Mouse (Mus musculus): ENCODE results near the gene Srcap. TPM values are rescaled to one million over a fixed set of nuclear protein-coding genes. Genes with fewer than 3 reads are reported as not detected.

The Srcap gene
- total and polyA plus RNA-seq, 3 experiments: 14.8 to 107 (median 48.5) TPM

DNA sequence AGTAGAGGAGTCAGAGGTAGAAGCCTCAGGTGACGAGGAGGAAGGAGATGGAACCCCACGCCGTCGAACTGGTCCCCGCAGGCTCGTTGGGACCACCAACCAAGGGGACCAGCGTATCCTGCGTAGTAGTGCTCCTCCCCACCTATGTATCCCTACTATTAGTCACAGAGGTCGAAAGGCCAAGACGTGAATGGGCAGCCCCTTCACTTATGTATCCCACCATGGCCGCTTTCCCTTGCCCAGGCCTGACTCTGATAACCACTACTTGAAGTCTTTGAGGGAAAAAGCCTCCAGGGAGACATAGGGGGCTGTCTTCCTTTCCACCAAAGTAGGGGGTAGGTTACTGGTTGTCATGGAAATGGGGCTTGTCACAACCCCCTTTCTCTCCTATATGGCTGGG is 48.8 kb downstream of the Srcap start:
- DNase-seq (ENCODE audit: low spot score) (no peak), ATAC-seq (ENCODE audit: extremely low read depth, insufficient number of reproducible peaks, low FRiP score, poor library complexity, severe bottlenecking) (no peak)
- Histone ChIP-seq H3K27me3 (ENCODE audit: insufficient read depth, low read length) (no peaks in the 10 kb centered on the region), H3K9me3 (replicated peaks) (no peaks in the 10 kb centered on the region), H3K4me1 (ENCODE audit: insufficient read depth, low read depth, low read length) (no peaks in the 10 kb centered on the region), H3K36me3 (replicated peaks) (peaks cover 88% of the 10 kb centered on the region), H3K4me3 (ENCODE audit: low read depth, low read length) (no peak overlapping the region)
- TF ChIP-seq GATA2 (IDR thresholded peaks at IDR 0.05; ENCODE audit: borderline replicate concordance, low read depth, low read length) (no peak), CTCF (IDR thresholded peaks at IDR 0.05; ENCODE audit: low read depth, low read length) (no peak), TAL1 (conservative IDR thresholded peaks at IDR 0.05; ENCODE audit: low read depth, low read length) (no peak), GATA1 (IDR thresholded peaks at IDR 0.05; ENCODE audit: borderline replicate concordance, low read length) (no peak), POLR2AphosphoS5 (IDR thresholded peaks at IDR 0.05; ENCODE audit: insufficient replicate concordance, low read depth, low read length) (no peak)

DNA sequence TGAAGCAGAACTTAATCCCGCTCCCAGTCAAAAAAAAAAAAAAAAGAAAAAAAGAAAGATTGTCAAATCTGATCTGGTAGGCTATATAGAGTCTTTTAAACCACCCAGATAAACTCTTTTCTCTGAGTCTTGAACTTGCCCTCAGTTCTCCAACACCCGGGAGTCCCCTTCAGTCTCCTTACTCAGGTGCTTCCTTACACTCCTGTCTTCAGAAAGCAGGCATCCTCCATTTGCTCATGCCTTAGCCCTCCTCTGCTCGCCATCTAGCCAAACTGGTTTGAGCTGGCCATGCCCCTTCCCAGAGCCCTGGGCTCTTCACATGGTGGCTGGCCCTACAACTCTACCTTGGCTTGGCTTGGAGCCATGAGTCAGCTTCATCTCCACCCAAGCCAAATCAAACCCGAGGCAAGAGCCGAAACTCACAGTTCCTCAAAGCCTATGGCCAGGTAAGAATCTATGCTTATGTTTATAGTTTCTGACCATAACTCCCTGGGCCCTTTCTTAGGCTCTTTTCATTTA is 49.6 kb downstream of the Srcap start, which contains the start of gene Tmem265:
Tmem265 (plus strand) TSS at position 51 of the 519 bp plus-strand sequence.
- Histone ChIP-seq H3K36me3 (replicated peaks) (peaks cover 87% of the 10 kb centered on the region), H3K27me3 (ENCODE audit: insufficient read depth, low read length) (no peaks in the 10 kb centered on the region), H3K4me3 (ENCODE audit: low read depth, low read length) (no peak within 1 kb of the TSS), H3K4me1 (ENCODE audit: insufficient read depth, low read depth, low read length) (no peaks in the 10 kb centered on the region), H3K9me3 (replicated peaks) (no peaks in the 10 kb centered on the region)
- no peak for DNase-seq (ENCODE audit: low spot score)
- TF ChIP-seq GATA1 (IDR thresholded peaks at IDR 0.05; ENCODE audit: borderline replicate concordance, low read length): no peak
- no peak for TF ChIP-seq TAL1 (conservative IDR thresholded peaks at IDR 0.05; ENCODE audit: low read depth, low read length)
- TF ChIP-seq GATA2 (IDR thresholded peaks at IDR 0.05; ENCODE audit: borderline replicate concordance, low read depth, low read length): no peak
- TF ChIP-seq POLR2AphosphoS5 (IDR thresholded peaks at IDR 0.05; ENCODE audit: insufficient replicate concordance, low read depth, low read length): no peak
- TF ChIP-seq CTCF (IDR thresholded peaks at IDR 0.05; ENCODE audit: low read depth, low read length): no peak
- no peak for ATAC-seq (ENCODE audit: extremely low read depth, insufficient number of reproducible peaks, low FRiP score, poor library complexity, severe bottlenecking)

DNA sequence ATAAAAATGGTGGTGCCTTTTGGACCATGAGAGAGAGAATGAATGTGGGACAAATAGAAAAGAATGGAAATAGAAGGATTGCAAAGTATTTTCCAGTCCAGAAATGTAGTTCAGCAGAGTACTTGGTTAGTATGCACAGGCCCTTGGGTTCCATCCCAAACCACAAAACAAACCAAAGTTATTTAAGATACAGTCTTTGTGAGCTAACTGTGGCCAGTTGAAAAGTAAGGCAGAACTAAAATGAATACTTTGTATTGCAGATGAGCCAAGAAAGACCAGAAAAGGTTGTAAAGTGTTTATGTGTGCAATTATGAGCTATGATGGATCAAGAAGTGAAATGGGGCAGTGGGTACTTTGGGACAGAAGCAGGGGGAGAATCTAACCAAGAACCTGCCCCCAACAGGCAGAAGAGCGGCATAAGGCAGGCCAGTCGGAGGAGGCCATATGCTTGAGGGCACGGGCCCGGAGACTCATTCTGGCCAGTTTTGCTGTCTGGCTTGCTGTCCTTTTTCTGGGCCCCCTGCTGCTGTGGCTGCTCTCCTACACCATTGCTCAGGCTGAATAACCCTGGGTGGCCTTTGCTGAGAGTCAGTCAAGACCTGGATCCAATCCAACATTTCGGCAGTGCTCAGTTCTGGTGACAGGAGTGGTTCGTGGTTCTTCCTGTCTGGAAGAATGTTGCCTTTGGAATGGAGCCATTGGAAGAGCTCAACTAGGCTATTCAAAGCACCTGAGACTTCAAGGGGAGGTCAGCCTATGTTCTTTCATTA is 52.8 kb downstream of the Srcap start:
- Histone ChIP-seq H3K9me3 (replicated peaks) (no peaks in the 10 kb centered on the region), H3K27me3 (ENCODE audit: insufficient read depth, low read length) (no peaks in the 10 kb centered on the region), H3K36me3 (replicated peaks) (peaks cover 79% of the 10 kb centered on the region), H3K4me1 (ENCODE audit: insufficient read depth, low read depth, low read length) (no peaks in the 10 kb centered on the region), H3K4me3 (ENCODE audit: low read depth, low read length) (no peak overlapping the region)
- DNase-seq (ENCODE audit: low spot score): no peak
- TF ChIP-seq CTCF (IDR thresholded peaks at IDR 0.05; ENCODE audit: low read depth, low read length) (no peak), TAL1 (conservative IDR thresholded peaks at IDR 0.05; ENCODE audit: low read depth, low read length) (no peak), GATA2 (IDR thresholded peaks at IDR 0.05; ENCODE audit: borderline replicate concordance, low read depth, low read length) (no peak)
- no peak for ATAC-seq (ENCODE audit: extremely low read depth, insufficient number of reproducible peaks, low FRiP score, poor library complexity, severe bottlenecking)

DNA sequence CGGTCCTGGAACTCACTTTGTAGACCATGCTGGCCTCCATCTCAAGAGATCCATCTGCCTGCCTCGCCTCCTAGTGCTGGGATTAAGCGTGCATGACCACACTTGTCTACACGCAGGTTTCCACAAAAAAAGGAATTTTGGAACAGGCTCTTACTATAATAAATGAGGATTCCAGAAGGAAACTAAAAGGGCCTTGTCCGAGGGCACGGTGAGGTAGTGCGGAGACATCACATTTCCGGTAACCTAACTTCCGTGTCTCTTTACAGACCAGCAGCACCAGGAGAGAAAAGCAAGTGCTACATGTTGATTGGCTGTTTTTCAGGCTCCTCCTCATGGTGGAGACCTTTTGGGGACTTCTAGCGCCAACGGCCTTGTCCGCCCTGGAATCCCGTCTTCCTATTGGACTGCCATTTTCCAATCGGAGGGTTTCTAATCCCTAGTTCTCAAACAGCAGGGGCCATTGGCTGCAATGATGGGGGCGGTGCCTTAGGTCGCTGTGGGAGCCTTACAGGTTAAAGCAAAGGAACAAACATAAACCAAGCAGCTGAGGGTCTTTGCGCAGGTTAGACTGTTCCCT is 61.2 kb downstream of the Srcap start, which contains the start of gene Phkg2:
Phkg2 (plus strand) TSS at position 446 of the 577 bp plus-strand sequence.
- peak within 1 kb of the TSS; percentile 85 for H3K4me3 ChIP-seq (ENCODE audit: low read depth, low read length)
- no peak for TF ChIP-seq CTCF (IDR thresholded peaks at IDR 0.05; ENCODE audit: low read depth, low read length)
- TF ChIP-seq TAL1 (conservative IDR thresholded peaks at IDR 0.05; ENCODE audit: low read depth, low read length): no peak
- TF ChIP-seq POLR2AphosphoS5 (IDR thresholded peaks at IDR 0.05; ENCODE audit: insufficient replicate concordance, low read depth, low read length): no peak
- no peak for TF ChIP-seq GATA1 (IDR thresholded peaks at IDR 0.05; ENCODE audit: borderline replicate concordance, low read length)
- no peak for TF ChIP-seq GATA2 (IDR thresholded peaks at IDR 0.05; ENCODE audit: borderline replicate concordance, low read depth, low read length)
- H3K27me3 ChIP-seq (ENCODE audit: insufficient read depth, low read length): no peaks in the 10 kb centered on the region
- H3K4me1 ChIP-seq (ENCODE audit: insufficient read depth, low read depth, low read length): peaks cover 23% of the 10 kb centered on the region
- peak; percentile 96 for ATAC-seq (ENCODE audit: extremely low read depth, insufficient number of reproducible peaks, low FRiP score, poor library complexity, severe bottlenecking)
- H3K9me3 ChIP-seq (replicated peaks): no peaks in the 10 kb centered on the region
- DNase-seq (ENCODE audit: low spot score): peak; percentile 99
- peaks cover 54% of the 10 kb centered on the region for H3K36me3 ChIP-seq (replicated peaks)

DNA sequence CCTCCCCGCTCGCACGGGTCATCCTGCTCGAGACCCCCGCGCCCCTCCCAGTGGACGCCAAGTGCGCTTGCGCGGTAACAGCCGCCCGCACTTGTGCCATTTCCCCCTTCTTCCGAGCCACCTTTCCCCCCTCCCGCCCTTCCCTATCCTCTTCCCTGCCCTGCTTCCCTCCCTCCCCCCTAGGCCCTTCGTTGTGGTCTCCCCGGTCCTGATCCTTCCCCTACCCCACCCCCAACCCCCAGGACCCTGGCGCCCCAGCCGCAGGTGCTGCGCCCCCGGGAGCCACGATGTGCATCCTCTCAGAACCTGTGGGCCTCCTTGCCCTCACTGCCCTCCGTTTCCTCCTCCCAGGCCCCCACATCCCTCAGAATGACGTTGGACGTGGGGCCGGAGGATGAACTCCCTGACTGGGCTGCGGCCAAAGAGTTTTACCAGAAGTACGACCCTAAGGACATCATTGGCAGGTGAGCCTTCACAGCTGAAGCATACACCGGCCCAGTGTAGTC is 61.8 kb downstream of the Srcap start:
- Histone ChIP-seq H3K4me1 (ENCODE audit: insufficient read depth, low read depth, low read length) (peaks cover 23% of the 10 kb centered on the region), H3K36me3 (replicated peaks) (peaks cover 59% of the 10 kb centered on the region), H3K9me3 (replicated peaks) (no peaks in the 10 kb centered on the region), H3K27me3 (ENCODE audit: insufficient read depth, low read length) (no peaks in the 10 kb centered on the region), H3K4me3 (ENCODE audit: low read depth, low read length) (peak overlapping the region; percentile 85)
- ATAC-seq (ENCODE audit: extremely low read depth, insufficient number of reproducible peaks, low FRiP score, poor library complexity, severe bottlenecking) (no peak), DNase-seq (ENCODE audit: low spot score) (peak; percentile 30)
- TF ChIP-seq GATA1 (IDR thresholded peaks at IDR 0.05; ENCODE audit: borderline replicate concordance, low read length) (no peak), POLR2AphosphoS5 (IDR thresholded peaks at IDR 0.05; ENCODE audit: insufficient replicate concordance, low read depth, low read length) (no peak), TAL1 (conservative IDR thresholded peaks at IDR 0.05; ENCODE audit: low read depth, low read length) (no peak), GATA2 (IDR thresholded peaks at IDR 0.05; ENCODE audit: borderline replicate concordance, low read depth, low read length) (no peak), CTCF (IDR thresholded peaks at IDR 0.05; ENCODE audit: low read depth, low read length) (no peak)

DNA sequence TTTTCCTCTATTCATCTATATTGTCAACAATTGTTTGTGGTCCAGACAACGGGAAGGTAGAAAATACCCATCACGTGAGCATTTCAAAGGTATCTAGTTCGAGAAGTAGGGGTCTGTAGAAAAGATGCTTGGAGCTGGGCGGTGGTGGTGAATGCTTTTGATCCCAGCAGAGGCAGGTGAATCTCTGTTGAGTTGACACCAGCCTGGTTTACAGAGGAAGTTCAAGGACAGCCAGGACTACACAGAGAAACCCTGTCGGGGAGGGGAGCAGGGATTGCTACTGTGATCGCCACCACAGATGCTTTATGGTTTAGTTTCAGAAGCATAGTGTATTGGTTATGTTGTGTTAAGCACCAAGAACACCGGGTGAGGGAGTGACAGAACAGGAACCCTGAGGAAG is 62.3 kb downstream of the Srcap start:
- peak overlapping the region; percentile 85 for H3K4me3 ChIP-seq (ENCODE audit: low read depth, low read length)
- peaks cover 58% of the 10 kb centered on the region for H3K36me3 ChIP-seq (replicated peaks)
- TF ChIP-seq CTCF (IDR thresholded peaks at IDR 0.05; ENCODE audit: low read depth, low read length): no peak
- TF ChIP-seq TAL1 (conservative IDR thresholded peaks at IDR 0.05; ENCODE audit: low read depth, low read length): no peak
- TF ChIP-seq POLR2AphosphoS5 (IDR thresholded peaks at IDR 0.05; ENCODE audit: insufficient replicate concordance, low read depth, low read length): no peak
- TF ChIP-seq GATA2 (IDR thresholded peaks at IDR 0.05; ENCODE audit: borderline replicate concordance, low read depth, low read length): no peak
- TF ChIP-seq GATA1 (IDR thresholded peaks at IDR 0.05; ENCODE audit: borderline replicate concordance, low read length): no peak
- H3K4me1 ChIP-seq (ENCODE audit: insufficient read depth, low read depth, low read length): peaks cover 23% of the 10 kb centered on the region
- no peaks in the 10 kb centered on the region for H3K27me3 ChIP-seq (ENCODE audit: insufficient read depth, low read length)
- DNase-seq (ENCODE audit: low spot score) (no peak), ATAC-seq (ENCODE audit: extremely low read depth, insufficient number of reproducible peaks, low FRiP score, poor library complexity, severe bottlenecking) (no peak)
- H3K9me3 ChIP-seq (replicated peaks): no peaks in the 10 kb centered on the region
